7 mouse cellular contexts compared by ENCODE assay signal in genomic region chr9:57552139-57552887, GRCm38 (mm10). TPM values are rescaled to one million over a fixed set of nuclear protein-coding genes. Genes with fewer than 3 reads are reported as not detected.
DNase-seq lines count a peak whose midpoint lies in the region; ATAC-seq and TF ChIP-seq lines count a peak whose summit lies in the region.

TSS of gene Mpi (minus strand) at chr9:57552763.

- intact Hi-C loops in gastrocnemius, adult 2 months (cut with DNase I): no loop called here
- intact Hi-C loops in left cerebral cortex, postnatal 10 days (cut with DNase I): no loop called here

- whole genome bisulfite sequencing in hindbrain, embryonic 16.5 days: 3% methylated on average over 28 of the region's 28 CpGs

- peaks cover 14% of the 10 kb centered on the region for H3K4me1 ChIP-seq in hindbrain, embryonic 16.5 days (ENCODE audit: control insufficient read depth, insufficient read depth, low read depth, low read length)
- H3K4me1 ChIP-seq in megakaryocyte, embryonic 14.5 days: peaks cover 86% of the 10 kb centered on the region

- peak; percentile 73 for DNase-seq in ZHBTc4 (ENCODE audit: low read depth, low spot score)
- peak; percentile 60 to 72 for DNase-seq in cerebellum, postnatal 4 days (ENCODE audit: low spot score in 2 of 2)
- peak; percentile 81 for DNase-seq in gastrocnemius, adult 2 months
- DNase-seq in left cerebral cortex, postnatal 10 days (ENCODE audit: extremely low spot score in 1 of 2, low spot score in 2 of 2): peak; percentile 76 to 82
- peak; percentile 78 for DNase-seq in right cerebral cortex, postnatal 14 days

- H3K27me3 ChIP-seq in hindbrain, embryonic 16.5 days (replicated peaks; ENCODE audit: control insufficient read depth, insufficient read depth, low read length): no peaks in the 10 kb centered on the region
- H3K27me3 ChIP-seq in megakaryocyte, embryonic 14.5 days (replicated peaks): no peaks in the 10 kb centered on the region

- H3K27ac ChIP-seq in gastrocnemius, adult 2 months: peak within 1 kb of the TSS; percentile 91
- H3K27ac ChIP-seq in hindbrain, embryonic 16.5 days (ENCODE audit: low read depth, low read length): no peak within 1 kb of the TSS

- no peaks in the 10 kb centered on the region for H3K9me3 ChIP-seq in hindbrain, embryonic 16.5 days (ENCODE audit: control insufficient read depth, low read length)
- H3K9me3 ChIP-seq in megakaryocyte, embryonic 14.5 days: no peaks in the 10 kb centered on the region

- TF ChIP-seq CTCF in gastrocnemius, adult 2 months (IDR thresholded peaks at IDR 0.05): no peak

- ATAC-seq in hindbrain, embryonic 16.5 days: peak; percentile 68

- peak within 1 kb of the TSS; percentile 61 for H3K4me2 ChIP-seq in hindbrain, embryonic 16.5 days (ENCODE audit: low read length)

- H3K4me3 ChIP-seq in gastrocnemius, adult 2 months: peak within 1 kb of the TSS; percentile 90
- H3K4me3 ChIP-seq in hindbrain, embryonic 16.5 days (ENCODE audit: low read length): peak within 1 kb of the TSS; percentile 62
- peak within 1 kb of the TSS; percentile 94 for H3K4me3 ChIP-seq in megakaryocyte, embryonic 14.5 days (replicated peaks)

- peaks cover 7% of the 10 kb centered on the region; the same call in 1 of the 2 replicates for H3K36me3 ChIP-seq in hindbrain, embryonic 16.5 days (ENCODE audit: control insufficient read depth, insufficient read depth, low read length)
- peaks cover 41% of the 10 kb centered on the region for H3K36me3 ChIP-seq in megakaryocyte, embryonic 14.5 days (replicated peaks; ENCODE audit: low read length)

- peak within 1 kb of the TSS; percentile 71 for H3K9ac ChIP-seq in hindbrain, embryonic 16.5 days (ENCODE audit: low read depth, low read length)

RNA-seq across cellular contexts. Expression of gene Mpi, which starts in this region (rescaled TPM):
- total RNA-seq in gastrocnemius, adult 2 months (2021): 10 to 100 TPM; 67.6 to 97.7 TPM
- polyA plus RNA-seq in hindbrain, embryonic 16.5 days (2015; fragmentation: Nextera tagmentation; extraction: Ambion mirVana): 75.3 and 80.5 TPM in 2 replicates
- total RNA-seq in left cerebral cortex, postnatal 10 days (2021): 10 to 100 TPM; 79.5 to 81.1 TPM
- polyA plus RNA-seq in megakaryocyte, embryonic 14.5 days (2012; ENCODE audit: insufficient read depth, low replicate concordance): 1.6 and 4.5 TPM in 2 replicates

Comparison
In these comparisons a context has a peak if more than half of its experiments do, and no peak if none do; other contexts are left out.
1. RNA of gene Mpi (polyA plus RNA-seq): 75.3 to 80.5 TPM in hindbrain, embryonic 16.5 days; 1.6 to 4.5 TPM in megakaryocyte, embryonic 14.5 days; every median in the first group is over 10 times any median in the second.
2. Peak in every context shown above with its lines, with median percentiles within 50 percentile points of each other: DNase-seq and H3K4me3 ChIP-seq.